Comparison of ENCODE assay signal across 23 mouse cellular contexts in genomic region chr9:46469521-46469920, GRCm38 (mm10).
DNase-seq lines count a peak whose midpoint lies in the region; ATAC-seq lines count a peak whose summit lies in the region.
"Had no signal": no experiment of that assay in that cellular context is flagged by ENCODE, and none has a peak within 500 bp of the region (broad histone marks: within the 10 kb centered on the region; RNA-seq: fewer than 3 reads in every experiment).

No protein-coding gene starts in this region.

- H3K27ac ChIP-seq in embryonic facial prominence, embryonic 13.5 days, result 0 out of 2 replicates have a peak overlapping the region, but pooled peaks have one; percentile 23
- no peak overlapping the region for H3K27ac ChIP-seq in embryonic facial prominence, embryonic 10.5 days (replicated peaks)
- H3K27ac ChIP-seq: hindbrain, embryonic 13.5 days; macrophage; midbrain, embryonic 12.5 days; neural tube, embryonic 15.5 days; stomach, embryonic 15.5 days had no signal

- ATAC-seq in embryonic facial prominence, embryonic 13.5 days (ENCODE audit: insufficient number of reproducible peaks, insufficient read depth, low FRiP score, low TSS enrichment, low read depth), result no peak
- ATAC-seq: intestine, embryonic 16.5 days had no signal

- H3K4me1 ChIP-seq in embryonic facial prominence, embryonic 13.5 days, result peaks cover 35% of the 10 kb centered on the region
- H3K4me1 ChIP-seq in embryonic facial prominence, embryonic 10.5 days, result peaks cover 45% of the 10 kb centered on the region
- H3K4me1 ChIP-seq: stomach, embryonic 15.5 days had no signal

- H3K36me3 ChIP-seq in embryonic facial prominence, embryonic 13.5 days, result no peaks in the 10 kb centered on the region
- no peaks in the 10 kb centered on the region for H3K36me3 ChIP-seq in embryonic facial prominence, embryonic 10.5 days (replicated peaks)
- H3K36me3 ChIP-seq: hindbrain, embryonic 13.5 days; midbrain, embryonic 12.5 days; neural tube, embryonic 15.5 days; stomach, embryonic 15.5 days had no signal

- WGBS in embryonic facial prominence, embryonic 13.5 days, result 41% methylated on average over 7 of the region's 7 CpGs
- WGBS in embryonic facial prominence, embryonic 10.5 days, result 65% methylated on average over 7 of the region's 7 CpGs

- no peak overlapping the region for H3K9ac ChIP-seq in embryonic facial prominence, embryonic 13.5 days
- H3K9ac ChIP-seq: hindbrain, embryonic 13.5 days; lung, embryonic 14.5 days; midbrain, embryonic 12.5 days; neural tube, embryonic 15.5 days; stomach, embryonic 15.5 days had no signal

- no peak overlapping the region for H3K4me2 ChIP-seq in embryonic facial prominence, embryonic 13.5 days
- H3K4me2 ChIP-seq: hindbrain, embryonic 13.5 days; liver, embryonic 11.5 days; lung, embryonic 14.5 days; midbrain, embryonic 12.5 days; neural tube, embryonic 15.5 days; stomach, embryonic 15.5 days had no signal

- DNase-seq in embryonic facial prominence, embryonic 10.5 days (ENCODE audit: low spot score), result no peak
- DNase-seq in cerebellum, adult 9-10 months, result peak; percentile 71
- peak; percentile 79 for DNase-seq in kidney, adult 18-20 months
- DNase-seq in kidney, postnatal 10 days, result peak; percentile 69
- no peak for DNase-seq in neural tube, embryonic 10.5 days (ENCODE audit: extremely low spot score, low spot score)
- no peak for DNase-seq in layer of hippocampus, adult 9-11 months
- DNase-seq in spleen, adult 12 weeks (ENCODE audit: low spot score), result no peak
- DNase-seq: adrenal gland, adult 2 months; gastrocnemius, postnatal 10 days; heart, postnatal 14 days; lung, embryonic 14.5 days; retina, postnatal 1 day; spleen, adult 18-20 months; thymus, adult 2 months had no signal

- H3K9me3 ChIP-seq in embryonic facial prominence, embryonic 13.5 days, result no peaks in the 10 kb centered on the region
- H3K9me3 ChIP-seq in embryonic facial prominence, embryonic 10.5 days, result no peaks in the 10 kb centered on the region
- H3K9me3 ChIP-seq: hindbrain, embryonic 13.5 days; midbrain, embryonic 12.5 days; neural tube, embryonic 15.5 days; stomach, embryonic 15.5 days had no signal

- no peaks in the 10 kb centered on the region for H3K27me3 ChIP-seq in embryonic facial prominence, embryonic 13.5 days
- H3K27me3 ChIP-seq in embryonic facial prominence, embryonic 10.5 days (replicated peaks; ENCODE audit: low read depth, poor library complexity, severe bottlenecking), result peaks cover 55% of the 10 kb centered on the region
- H3K27me3 ChIP-seq: CH12.LX; stomach, embryonic 15.5 days had no signal

- H3K4me3 ChIP-seq in embryonic facial prominence, embryonic 13.5 days, result no peak overlapping the region
- no peak overlapping the region for H3K4me3 ChIP-seq in embryonic facial prominence, embryonic 10.5 days
- H3K4me3 ChIP-seq: hindbrain, embryonic 13.5 days; midbrain, embryonic 12.5 days; neural tube, embryonic 15.5 days; stomach, embryonic 15.5 days had no signal

Comparison
In these comparisons a context has a peak if more than half of its experiments do, and no peak if none do; other contexts are left out.
1. DNase-seq: peak in cerebellum, adult 9-10 months (single experiment), kidney, adult 18-20 months (single experiment) and kidney, postnatal 10 days (single experiment); none in embryonic facial prominence, embryonic 10.5 days (single experiment), neural tube, embryonic 10.5 days (single experiment), layer of hippocampus, adult 9-11 months (single experiment) and spleen, adult 12 weeks (single experiment).